Mouse (Mus musculus) brain, embryonic 14.5 days (tissue): ENCODE data around the gene Ccdc181.

ENCODE experiments used
- CTCF ChIP-seq: fragments of 200-500 bp; IDR thresholded peaks from 2 replicates; pipeline ENCODE4 v1.5.1; 2012; ENCODE audit warnings: inconsistent platforms, mild to moderate bottlenecking, moderate library complexity, borderline replicate concordance; ENCODE audit not compliant: insufficient read depth, insufficient read length; ENCODE audit errors: extremely low read depth
- POLR2A ChIP-seq: fragments of 200-500 bp; IDR thresholded peaks from 2 replicates; pipeline ENCODE4 v1.6.1; 2012; ENCODE audit warnings: mild to moderate bottlenecking, inconsistent platforms, borderline replicate concordance; ENCODE audit not compliant: poor library complexity, insufficient read depth, insufficient read length, severe bottlenecking; ENCODE audit errors: extremely low read depth

DNA sequence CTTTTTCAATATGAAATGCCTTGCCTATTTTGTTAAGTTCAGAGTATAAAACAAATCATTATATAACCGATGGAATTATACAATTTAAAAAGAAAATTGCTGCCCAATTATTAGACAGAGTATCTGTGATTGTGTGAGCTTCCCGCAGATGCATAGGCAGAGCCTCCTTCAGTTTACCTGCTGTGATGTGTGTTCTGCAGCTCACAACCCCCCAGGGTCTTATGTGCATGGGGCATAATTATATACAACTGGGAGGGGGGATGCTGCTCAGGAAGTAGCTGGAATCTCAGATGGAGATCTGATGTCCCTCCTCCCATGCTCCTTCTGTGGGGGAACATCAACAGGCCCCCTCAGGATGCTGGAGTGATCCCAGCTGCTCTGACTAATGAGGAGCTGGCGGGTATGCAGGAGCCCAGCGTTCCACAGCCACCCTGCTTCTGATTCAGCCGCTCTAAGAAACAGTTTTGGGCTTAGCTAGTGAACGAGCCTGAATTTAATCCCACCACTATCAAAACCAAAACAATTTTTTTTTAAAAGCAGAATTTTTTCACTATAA, 51.3 kb downstream of the Ccdc181 start:
- TF ChIP-seq CTCF (no peak), POLR2A (no peak)
